Mouse (Mus musculus): ENCODE data around the gene Iqch.

Gene Iqch

DNA sequence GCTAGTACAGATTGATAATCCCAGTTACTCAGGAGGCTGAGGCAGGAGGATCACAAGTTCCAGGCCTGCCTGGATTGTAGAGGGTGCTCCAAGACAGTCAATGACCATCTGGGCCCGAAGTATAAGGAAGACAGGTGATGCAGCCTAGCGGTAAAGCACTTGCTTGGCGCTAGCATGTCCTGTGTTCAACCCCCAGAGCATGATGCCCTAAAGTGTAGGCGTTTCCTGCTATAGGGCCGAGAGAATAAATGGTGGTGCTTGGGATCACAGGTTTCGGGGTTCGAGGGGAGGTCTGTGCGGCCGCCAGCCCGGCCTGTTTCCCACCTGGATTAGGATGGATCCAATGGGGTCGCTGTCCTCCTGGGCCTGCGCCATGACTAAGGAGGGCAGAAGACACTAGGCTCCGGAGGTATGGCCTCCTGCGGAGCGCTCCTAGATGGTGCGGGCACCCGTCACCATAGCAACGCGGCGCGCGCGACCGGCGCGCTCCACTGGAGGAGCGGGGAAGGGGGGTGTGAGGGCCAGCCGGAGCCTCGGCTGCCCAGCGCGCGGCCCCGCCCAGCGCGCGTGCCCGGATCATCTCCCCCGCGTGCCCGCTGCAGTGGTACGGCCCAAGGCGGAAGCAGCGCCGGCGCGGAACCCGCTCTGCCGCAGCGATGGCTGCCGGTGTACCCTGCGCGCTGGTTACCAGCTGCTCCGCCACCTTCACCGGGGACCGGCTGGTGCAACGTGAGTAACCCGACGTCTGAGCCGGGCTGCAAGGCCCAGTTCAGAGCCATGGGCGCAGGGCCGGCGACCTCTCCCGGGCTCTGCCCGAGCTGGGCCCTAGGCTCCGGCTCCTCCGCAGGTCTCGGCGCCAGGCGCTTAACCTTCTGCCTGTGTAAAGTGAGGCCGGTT, at the start of gene Iqch, which contains the start of gene Aagab:
Iqch (minus strand) TSS at position 451 of the 897 bp plus-strand sequence.
Aagab (plus strand) TSS at position 618 of the 897 bp plus-strand sequence.
- peak; percentile 99 for DNase-seq

- no peak for DNase-seq
Observed at GRCm38 (mm10) chr9:63651594-63651993, 49.3 kb upstream of the Iqch start.

GRCm38 (mm10) chr9:63650905-63651304, 48.6 kb upstream of the Iqch start:
- DNase-seq, result no peak

DNA sequence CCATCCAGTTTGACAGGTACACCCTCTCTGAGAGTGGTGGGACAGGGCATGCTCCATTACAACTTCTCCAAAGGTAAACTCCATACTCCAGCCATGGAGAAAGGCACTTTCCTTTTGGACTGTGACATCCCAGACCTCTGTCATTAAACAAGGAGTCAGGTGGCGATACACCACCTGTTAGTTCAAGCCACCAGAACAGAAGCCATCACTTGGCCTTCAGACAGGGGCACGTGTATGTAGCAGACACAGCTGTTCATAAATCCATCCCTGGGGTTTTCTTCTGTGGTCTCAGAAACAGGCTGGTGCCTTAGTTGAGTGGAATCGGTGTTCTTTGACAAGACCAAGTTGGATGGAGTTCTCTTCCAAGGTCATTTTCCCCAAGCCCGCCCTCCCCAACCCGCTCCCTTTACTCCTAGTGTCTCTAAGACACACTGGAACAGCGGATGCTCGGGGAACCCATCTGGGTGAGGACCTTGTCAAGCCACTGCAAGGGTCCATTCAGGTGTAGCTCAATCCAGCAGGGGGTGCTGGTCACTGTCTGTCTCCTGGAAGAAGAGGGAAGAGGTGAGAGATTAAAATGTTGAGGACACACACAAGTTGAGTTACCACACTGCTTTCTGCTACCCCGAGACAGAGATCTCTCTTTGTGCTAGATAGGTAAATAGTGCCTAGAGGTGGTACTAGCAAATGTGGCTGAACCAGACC, 47.7 kb upstream of the Iqch start:
- peak; percentile 64 for DNase-seq

- no peak for DNase-seq
Observed at GRCm38 (mm10) chr9:63648520-63648918, 46.2 kb upstream of the Iqch start.

- no peak for DNase-seq
Observed at GRCm38 (mm10) chr9:63647581-63648519, 45.6 kb upstream of the Iqch start.

DNA sequence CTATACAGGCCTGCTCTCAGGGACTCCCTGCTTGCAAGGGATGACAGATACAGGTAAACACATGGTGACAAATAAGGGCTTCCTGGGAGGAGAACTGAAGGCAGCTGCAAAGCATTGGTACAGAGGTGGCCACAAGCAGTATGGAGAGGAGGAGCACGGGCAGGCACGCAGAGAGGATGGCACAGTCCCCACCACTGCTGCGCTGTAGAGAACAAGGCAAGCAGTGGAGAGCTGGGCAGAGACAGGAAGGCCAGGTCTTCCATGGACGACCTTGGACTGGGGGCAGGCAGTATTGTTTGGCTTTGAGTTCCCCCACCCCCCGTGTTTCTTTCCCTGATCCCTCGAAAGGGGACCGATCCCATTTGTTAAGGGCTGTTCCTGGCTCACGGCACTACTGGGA, 42.8 kb upstream of the Iqch start:
- no peak for DNase-seq

DNA sequence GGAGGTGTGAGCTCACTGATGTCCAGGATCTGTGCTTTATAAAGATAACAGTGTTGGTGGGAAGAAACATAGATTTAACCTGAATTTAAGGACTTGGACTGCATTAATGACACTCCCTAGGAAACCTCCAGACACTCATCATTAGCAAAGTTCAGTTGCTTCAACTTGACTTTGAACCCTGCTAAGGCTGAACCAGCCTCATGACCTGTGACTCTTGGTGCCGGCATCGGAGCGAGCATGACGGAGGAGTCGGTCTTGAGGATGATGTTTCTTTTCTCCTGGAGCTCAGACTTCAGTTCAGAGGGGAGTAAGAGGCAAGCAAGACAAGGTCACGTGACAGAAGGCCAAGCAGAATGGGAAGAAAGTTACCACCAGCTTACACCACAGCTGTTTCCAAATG, 41.7 kb upstream of the Iqch start:
- DNase-seq, result no peak

- DNase-seq, result no peak
Observed at GRCm38 (mm10) chr9:63641983-63642646, 39.8 kb upstream of the Iqch start.

DNA sequence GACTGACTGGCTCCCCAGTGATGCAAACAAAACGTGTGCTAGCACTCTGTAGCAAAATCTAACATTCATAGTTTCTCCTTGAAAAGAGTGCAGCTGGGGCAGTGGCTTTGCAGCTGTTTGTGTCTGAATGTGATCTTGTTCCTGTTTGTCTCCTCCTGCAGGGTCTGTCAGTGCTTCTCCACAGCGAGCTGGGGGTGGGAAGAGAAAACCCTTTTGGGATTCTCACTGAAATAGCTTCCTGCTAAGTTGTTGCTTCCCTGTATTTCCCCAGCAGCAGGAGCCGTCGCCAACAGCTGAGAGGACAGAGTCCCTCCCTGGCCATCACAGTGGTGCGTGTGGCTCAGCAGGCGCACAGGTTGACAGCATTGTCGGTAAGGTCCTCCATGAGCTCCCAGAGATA, 33.8 kb upstream of the Iqch start:
- no peak for DNase-seq

DNA sequence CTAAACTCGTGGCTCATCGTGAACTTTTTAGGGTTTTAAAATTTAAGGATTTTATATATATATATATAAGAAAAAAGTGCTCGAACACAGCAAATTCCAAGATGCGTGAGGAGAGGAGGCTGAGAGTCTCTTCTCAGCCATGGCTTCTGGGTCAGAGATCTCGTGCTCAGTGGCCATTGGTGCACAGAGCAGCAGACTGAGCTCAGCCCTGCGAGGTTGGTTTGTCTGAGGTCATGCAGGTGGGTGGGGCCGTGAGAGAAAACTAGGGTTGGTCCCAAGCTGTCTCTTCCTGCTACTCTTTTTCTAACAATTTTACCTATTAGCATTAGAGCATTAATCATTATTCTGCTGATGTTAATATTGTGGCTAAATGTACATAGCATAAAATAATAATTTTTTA, 31.0 kb upstream of the Iqch start:
- DNase-seq, result no peak

DNA sequence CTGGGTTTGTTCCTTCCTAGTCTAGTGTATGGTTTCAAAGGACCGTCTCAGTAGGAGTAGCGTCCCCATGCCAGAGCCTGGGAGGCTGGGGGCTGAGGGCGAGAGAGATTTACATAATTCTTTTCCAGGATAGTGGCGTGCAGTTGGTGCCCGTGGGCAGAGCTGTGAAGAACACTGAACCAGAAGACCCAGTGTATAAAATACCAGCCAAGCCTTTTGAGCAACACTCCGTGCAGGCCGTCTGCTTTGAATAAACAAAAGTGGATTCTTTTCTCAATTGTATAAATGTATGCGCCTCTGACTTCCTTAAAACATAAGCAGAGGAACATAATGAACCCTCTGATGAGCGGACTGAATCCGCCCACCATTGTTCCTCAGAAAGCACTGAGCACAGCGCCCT, 30.6 kb upstream of the Iqch start:
- no peak for DNase-seq

GRCm38 (mm10) chr9:63632045-63632444, 29.8 kb upstream of the Iqch start:
- no peak for DNase-seq

GRCm38 (mm10) chr9:63625090-63625756, 22.9 kb upstream of the Iqch start:
- DNase-seq, result no peak

- no peak for DNase-seq
Observed at GRCm38 (mm10) chr9:63623895-63624569, 21.7 kb upstream of the Iqch start.

DNA sequence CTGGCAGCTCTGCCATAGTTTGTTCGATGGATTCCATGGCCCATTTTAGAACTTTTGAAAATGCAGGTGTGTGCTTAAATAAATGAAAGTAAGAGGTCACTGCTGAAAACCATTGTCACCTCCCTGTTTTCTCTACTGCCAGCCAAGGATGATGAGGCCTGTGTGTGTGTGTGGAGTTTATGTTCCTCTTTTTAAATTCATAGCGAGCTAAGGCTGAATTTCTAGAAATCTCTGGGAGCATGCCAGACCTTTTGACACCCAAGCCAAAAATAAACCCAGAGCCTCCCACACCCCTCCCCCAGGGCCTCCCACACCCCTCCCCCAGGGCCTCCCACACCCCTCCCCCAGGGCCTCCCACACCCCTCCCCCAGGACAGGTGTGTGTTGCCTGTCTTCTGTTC, 15.7 kb upstream of the Iqch start:
- no peak for DNase-seq

DNA sequence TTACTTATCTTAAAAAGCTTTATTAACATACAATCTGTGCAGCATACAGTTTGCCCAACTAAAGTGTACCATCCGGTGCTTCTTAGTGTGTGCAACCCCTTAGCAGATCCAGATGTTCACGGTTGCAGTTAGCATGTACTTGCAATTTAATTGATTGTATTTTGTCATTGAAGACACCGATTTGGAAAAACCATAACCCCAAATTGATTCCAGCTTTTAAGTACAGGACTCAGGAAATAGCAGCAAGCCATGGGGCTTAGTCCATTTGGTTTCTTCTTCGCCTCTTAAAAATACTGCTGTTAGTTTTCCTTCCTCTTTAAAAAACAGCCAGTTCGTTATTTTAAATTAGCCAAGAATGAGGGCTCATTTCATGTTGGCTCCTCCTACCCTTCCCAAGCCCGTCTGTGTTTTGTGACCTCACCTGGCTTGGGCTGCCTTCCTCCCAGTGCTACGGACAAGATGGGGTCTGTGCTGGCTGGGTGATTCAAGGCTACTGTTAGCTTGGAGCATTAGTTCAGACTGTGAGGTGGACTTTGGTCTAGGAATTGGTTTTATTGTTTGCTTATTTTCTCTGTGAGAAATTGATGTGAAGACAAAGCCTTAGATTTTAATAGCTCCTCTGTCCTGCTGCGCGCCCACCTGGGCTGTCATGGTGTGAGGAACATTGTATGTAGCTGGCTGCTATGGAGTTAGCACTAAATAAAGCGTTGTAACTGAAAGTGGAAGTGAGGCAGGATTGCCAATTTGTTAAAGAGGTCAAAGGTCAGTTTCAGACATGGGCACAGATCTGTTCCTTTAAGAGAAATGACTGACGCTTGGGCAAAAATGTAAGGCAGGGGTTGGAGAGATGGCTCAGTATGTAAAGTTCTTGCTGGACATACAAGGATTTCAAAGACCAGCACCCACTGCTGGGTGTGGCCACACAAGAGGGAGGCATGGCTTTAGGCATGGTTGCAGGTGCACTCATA, 12.0 kb upstream of the Iqch start:
- no peak for DNase-seq

GRCm38 (mm10) chr9:63613569-63613968, 11.3 kb upstream of the Iqch start:
- no peak for DNase-seq

GRCm38 (mm10) chr9:63612565-63613515, 10.5 kb upstream of the Iqch start:
- no peak for DNase-seq
